Mouse (Mus musculus): ENCODE data around the gene Khdrbs1.

Khdrbs1 gene

GRCm38 (mm10) chr4:129672878-129673449, 69.1 kb downstream of the Khdrbs1 start:
- no peak for DNase-seq (ENCODE audit: low spot score in 2 of 2)

- DNase-seq (ENCODE audit: low spot score in 2 of 2): peak; percentile 76 to 78
These were observed 69.8 kb downstream of the Khdrbs1 start, which contains the start of gene Kpna6 for GRCm38 (mm10) chr4:129672083-129672877. Gene Kpna6 (minus strand): TSS chr4:129672767.

- peak; percentile 14 to 53 for DNase-seq (ENCODE audit: low spot score in 2 of 2)
These were observed 70.5 kb downstream of the Khdrbs1 start for GRCm38 (mm10) chr4:129671491-129672082.

GRCm38 (mm10) chr4:129662255-129662813, 79.8 kb downstream of the Khdrbs1 start:
- DNase-seq (ENCODE audit: low spot score in 2 of 2): no peak

GRCm38 (mm10) chr4:129661584-129661983, 80.5 kb downstream of the Khdrbs1 start:
- DNase-seq (ENCODE audit: low spot score in 2 of 2): no peak

GRCm38 (mm10) chr4:129654770-129655169, 87.3 kb downstream of the Khdrbs1 start:
- DNase-seq (ENCODE audit: low spot score in 2 of 2): no peak
